Mouse (Mus musculus): ENCODE data around the gene Tsc2. TPM values are rescaled to one million over a fixed set of nuclear protein-coding genes. Genes with fewer than 3 reads are reported as not detected.

Tsc2 gene
- total RNA-seq, 2 experiments from 2014 or later, result 181 to 184 TPM

- DNase-seq, result no peak
Observed at GRCm38 (mm10) chr17:24567034-24567779, 65.2 kb downstream of the Tsc2 start.

DNA sequence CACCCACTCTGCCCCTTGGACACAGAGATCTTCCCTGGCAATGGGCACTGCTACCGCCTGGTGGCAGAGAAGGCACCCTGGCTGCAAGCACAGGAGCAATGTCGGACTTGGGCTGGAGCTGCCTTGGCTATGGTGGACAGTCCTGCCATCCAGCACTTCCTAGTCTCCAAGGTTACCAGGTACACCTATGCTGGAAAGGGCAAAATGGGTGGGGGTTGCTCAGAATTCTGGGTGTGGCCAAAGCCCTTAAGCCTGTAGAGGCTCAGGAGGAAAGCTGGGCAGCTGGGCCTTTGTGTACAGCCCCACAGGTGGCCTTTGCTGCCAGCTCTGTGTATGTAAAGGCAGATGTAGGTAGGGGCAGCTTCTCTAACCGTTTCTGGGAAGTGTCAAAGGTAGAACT, 66.6 kb downstream of the Tsc2 start:
- DNase-seq, result no peak

DNA sequence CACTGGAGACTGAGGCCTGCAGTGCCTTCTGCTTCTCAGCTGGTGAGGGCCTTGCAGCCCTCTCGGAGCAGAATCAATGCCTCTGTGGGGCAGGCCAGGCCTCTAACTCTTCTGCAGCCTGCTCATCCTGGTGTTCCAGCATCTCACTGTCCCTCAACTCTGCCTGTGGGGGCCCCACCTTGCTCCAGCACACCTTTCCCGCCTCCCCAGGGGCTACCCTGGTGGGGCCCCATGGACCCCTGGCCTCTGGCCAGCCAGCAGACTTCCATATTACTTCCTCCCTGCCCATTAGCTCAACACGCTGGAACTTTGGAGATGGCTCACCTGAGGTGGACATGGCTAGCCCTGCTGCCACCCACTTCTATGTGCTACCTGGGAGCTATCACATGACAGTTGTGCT, 67.3 kb downstream of the Tsc2 start:
- no peak for DNase-seq

- no peak for DNase-seq
Observed at GRCm38 (mm10) chr17:24564422-24564821, 68.0 kb downstream of the Tsc2 start.

GRCm38 (mm10) chr17:24563638-24564037, 68.8 kb downstream of the Tsc2 start:
- no peak for DNase-seq

DNA sequence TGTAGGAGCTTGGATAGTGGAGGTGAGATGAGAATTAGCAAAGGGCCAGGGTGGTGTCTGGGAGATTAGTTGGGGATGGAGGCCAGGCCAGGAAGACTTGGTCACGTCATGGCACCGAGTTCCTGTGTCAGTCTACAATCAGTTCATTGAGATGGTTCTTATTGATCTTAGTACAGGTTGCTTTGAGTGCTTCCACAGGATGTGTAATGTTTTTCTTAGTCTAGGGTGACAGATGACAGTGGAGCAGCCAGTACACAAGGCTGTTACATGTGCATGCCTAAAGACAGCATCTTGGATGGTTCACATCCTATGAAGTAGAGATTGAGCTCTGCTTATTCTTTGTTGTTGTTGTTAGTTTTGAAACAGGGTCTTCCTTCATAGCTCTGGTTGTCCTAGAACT, 70.8 kb downstream of the Tsc2 start:
- DNase-seq, result no peak

DNA sequence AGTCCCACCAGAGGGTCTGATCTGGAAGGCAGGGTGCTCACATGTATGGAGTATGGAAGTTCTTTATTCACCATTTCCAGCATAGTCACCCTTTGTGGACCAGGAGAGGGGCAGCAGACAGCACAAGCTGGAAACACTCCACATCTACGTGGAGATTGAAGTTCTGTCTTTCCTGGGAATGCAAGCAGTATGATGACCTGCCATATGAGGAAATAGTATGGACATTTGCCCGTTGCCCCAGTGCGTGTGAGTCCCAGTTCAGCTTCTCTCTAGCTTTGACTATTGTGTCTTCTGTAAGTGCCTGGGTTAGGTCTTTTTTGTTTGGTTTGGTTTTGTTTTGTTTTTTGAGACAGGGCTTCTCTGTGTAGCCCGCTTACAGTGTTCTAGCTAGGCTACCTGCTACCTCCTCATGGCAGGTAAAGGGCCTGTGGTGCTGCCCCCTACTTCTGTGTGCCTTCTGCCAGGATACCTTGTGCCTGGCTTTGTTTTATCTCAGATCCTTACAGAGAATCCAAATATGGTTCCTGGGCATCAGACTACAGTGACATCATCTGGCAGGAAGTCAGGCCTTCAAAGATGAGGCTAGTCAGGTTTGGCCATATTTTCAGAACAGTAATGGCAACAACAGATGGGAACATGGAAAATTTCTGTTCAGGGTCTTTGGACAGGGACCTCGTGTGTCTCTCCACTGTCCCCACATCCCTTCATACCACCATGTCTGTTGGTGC, 72.0 kb downstream of the Tsc2 start:
- no peak for DNase-seq

DNA sequence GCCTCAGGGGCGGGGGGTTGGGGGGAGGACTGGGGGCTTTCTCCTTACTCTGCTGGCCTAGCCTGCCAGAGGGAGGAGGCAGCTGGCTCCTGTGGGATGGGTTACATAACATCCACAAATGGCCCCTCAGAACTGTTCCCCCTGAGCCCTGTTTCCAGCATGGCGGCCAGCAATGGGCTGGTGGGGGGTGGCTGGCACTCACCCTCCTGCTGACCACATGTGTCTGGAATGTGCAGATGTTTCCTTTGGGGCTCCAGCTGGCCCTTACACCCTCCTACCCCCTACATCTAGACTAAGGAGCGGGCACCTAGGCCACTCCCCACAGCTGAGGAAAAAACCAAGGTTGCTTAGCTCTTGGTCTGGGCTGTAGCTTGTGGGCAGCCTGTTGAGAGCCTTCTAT, 73.3 kb downstream of the Tsc2 start:
- DNase-seq, result no peak

GRCm38 (mm10) chr17:24558600-24559099, 73.8 kb downstream of the Tsc2 start:
- no peak for DNase-seq

- DNase-seq, result no peak
Observed at GRCm38 (mm10) chr17:24557091-24557490, 75.3 kb downstream of the Tsc2 start.

DNA sequence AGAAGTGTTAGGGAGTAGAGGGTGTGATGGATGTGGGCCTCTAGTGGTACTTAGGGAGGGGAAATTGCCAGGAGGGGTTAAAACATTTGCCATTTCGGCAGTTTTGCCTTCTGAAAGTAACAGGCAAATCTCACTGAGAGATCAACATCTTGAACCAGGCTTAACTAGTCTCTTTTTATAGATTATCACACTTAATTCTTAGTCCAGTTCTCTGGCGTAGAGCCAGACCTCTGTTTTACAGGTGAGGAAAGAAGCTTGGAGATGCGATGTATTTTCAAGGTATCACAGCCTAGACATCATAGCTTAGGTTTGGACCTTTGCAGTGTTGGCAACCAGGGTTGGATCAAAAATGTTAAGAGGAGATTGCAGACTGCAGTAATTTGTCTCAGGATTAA, 81.4 kb downstream of the Tsc2 start:
- no peak for DNase-seq

- DNase-seq, result peak; percentile 78 to 81
Observed at GRCm38 (mm10) chr17:24550416-24551049, 81.9 kb downstream of the Tsc2 start.

DNA sequence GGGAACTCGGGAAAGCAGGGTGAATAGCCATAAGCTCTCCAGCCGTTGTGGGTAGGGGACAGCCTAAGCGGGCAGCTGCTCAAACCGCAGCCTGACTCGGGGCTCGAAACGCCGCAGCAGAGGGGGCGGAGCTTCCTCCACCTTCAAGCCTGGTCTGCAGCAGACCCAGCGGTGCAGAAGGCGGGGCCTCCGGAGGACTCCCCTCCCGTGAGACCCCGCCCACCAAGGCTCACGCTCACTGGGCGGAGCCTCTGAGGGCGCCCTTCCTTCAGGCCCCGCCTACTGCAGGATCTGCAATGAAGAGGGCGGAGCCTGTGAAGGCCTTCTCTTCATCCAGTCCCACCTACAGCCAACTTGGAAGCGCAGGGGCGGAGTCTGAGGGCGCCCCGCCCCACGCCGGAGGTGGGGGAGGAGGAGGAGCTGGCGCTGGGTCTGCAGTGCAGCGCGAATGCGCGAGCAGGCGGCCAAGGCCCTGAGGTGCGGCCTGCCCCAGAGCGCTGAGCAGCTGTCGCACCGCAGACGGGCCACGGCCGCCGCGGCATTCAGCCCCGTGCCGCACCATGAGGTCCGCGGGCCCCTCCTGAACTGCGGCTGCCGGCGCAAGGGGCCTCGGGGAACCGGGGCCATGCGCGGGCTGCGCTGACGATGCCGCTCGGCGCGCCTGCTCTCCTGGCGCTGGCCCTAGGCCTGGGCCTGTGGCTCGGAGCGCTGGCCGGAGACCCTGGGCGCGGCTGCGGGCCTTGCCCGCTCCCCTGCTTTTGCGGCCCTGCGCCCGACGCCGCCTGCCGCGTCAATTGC, 82.6 kb downstream of the Tsc2 start, which contains the start of gene Pkd1:
Gene Pkd1, plus strand, starts transcription at position 217 of the 798 bp plus-strand sequence.
- peak; percentile 98 to 99 for DNase-seq

GRCm38 (mm10) chr17:24548921-24549617, 83.4 kb downstream of the Tsc2 start:
- no peak for DNase-seq

GRCm38 (mm10) chr17:24548435-24548834, 84.0 kb downstream of the Tsc2 start:
- no peak for DNase-seq

DNA sequence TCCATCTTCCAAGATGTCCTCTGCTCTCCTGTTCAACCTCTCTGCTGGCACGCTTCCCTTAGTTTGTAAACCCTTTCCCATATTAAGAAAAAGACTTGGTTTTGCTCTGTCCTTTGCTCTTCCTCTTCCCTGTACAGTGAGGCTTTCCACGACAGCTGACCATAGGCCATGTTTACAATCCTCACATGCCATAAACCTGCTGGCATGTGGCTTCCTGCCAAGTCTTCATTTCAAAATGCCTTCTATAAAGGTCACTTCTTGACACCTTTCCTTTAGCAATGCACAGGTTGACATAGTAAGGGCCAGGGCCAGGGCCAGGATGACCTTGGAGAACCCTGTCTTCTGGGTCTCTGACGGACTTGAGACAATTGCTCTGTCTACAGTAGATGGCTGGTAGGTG, 86.2 kb downstream of the Tsc2 start:
- no peak for DNase-seq

Small RNA genes within 50 kb of the gene (microRNA-seq; reads per million reads assigned to microRNA genes)
- gene Gm24589, result 5.1 to 9.3 reads per million in 2 experiments

Other genes with a start within 250 kb of the Tsc2 start
- 100 to 1,000 TPM; 123 to 127 TPM for gene Rnps1, start 218.1 kb downstream of the Tsc2 start, total RNA-seq (2021)
- 10 to 100 TPM; 29.2 to 30.2 TPM for gene Eci1, start 206.0 kb downstream of the Tsc2 start, total RNA-seq (2021)
- 10 to 100 TPM; 11.0 to 14.2 TPM for gene Dnase1l2, start 189.5 kb downstream of the Tsc2 start, total RNA-seq (2021)
- gene E4f1, start 162.3 kb downstream of the Tsc2 start, total RNA-seq (2021), result 10 to 100 TPM; 30.3 to 42.7 TPM
- 10 to 100 TPM; 62.3 to 66.4 TPM for gene Pgp, start 162.2 kb downstream of the Tsc2 start, total RNA-seq (2021)
- 1 to 10 TPM; 1.9 to 2.6 TPM for gene Bricd5, start 158.7 kb downstream of the Tsc2 start, total RNA-seq (2021)
- gene Mlst8, start 153.6 kb downstream of the Tsc2 start, total RNA-seq (2021), result 10 to 100 TPM; 40.7 to 45.0 TPM
- gene Caskin1, start 144.0 kb downstream of the Tsc2 start, total RNA-seq (2021), result 100 to 1,000 TPM; 158 to 160 TPM
- 10 to 100 TPM; 86.7 to 95.1 TPM for gene Traf7, start 104.7 kb downstream of the Tsc2 start, total RNA-seq (2021)
- gene Rab26, start 98.4 kb downstream of the Tsc2 start, total RNA-seq (2021), result 10 to 100 TPM; 72.9 to 76.8 TPM
- 10 to 100 TPM; 84.9 to 95.3 TPM for gene Pkd1, start 82.8 kb downstream of the Tsc2 start, total RNA-seq (2021)
- gene Nthl1, start 50 bp upstream of the Tsc2 start, total RNA-seq (2021), result 1 to 10 TPM; 3.9 to 6.9 TPM
- 10 to 100 TPM; 41.1 to 43.3 TPM for gene Slc9a3r2, start 17.7 kb upstream of the Tsc2 start, total RNA-seq (2021)
- 1 to 10 TPM; 1.7 to 2.9 TPM for gene Npw, start 25.8 kb upstream of the Tsc2 start, total RNA-seq (2021)
- gene Zfp598, start 37.1 kb upstream of the Tsc2 start, total RNA-seq (2021), result 10 to 100 TPM; 38.2 to 43.5 TPM
- 100 to 1,000 TPM; 152 to 165 TPM for gene Syngr3, start 57.3 kb upstream of the Tsc2 start, total RNA-seq (2021)
- gene Gfer, start 63.5 kb upstream of the Tsc2 start, total RNA-seq (2021), result 10 to 100 TPM; 17.0 to 22.7 TPM
- 1 to 10 TPM; 2.5 to 3.0 TPM for gene Noxo1, start 63.6 kb upstream of the Tsc2 start, total RNA-seq (2021)
- gene Tbl3, start 75.0 kb upstream of the Tsc2 start, total RNA-seq (2021), result 10 to 100 TPM; 26.1 to 29.4 TPM
- gene Rnf151, start 85.4 kb upstream of the Tsc2 start, total RNA-seq (2021), result not detected
- 100 to 1,000 TPM; 326 to 349 TPM for gene Rps2, start 85.5 kb upstream of the Tsc2 start, total RNA-seq (2021)
- gene Ndufb10, start 91.8 kb upstream of the Tsc2 start, total RNA-seq (2021), result 100 to 1,000 TPM; 199 to 228 TPM
- gene Rpl3l, start 95.2 kb upstream of the Tsc2 start, total RNA-seq (2021), result under 1 TPM in 1 of 2 experiments, not detected in 1; 0.56 TPM
- 10 to 100 TPM; 42.1 to 45.6 TPM for gene Msrb1, start 104.0 kb upstream of the Tsc2 start, total RNA-seq (2021)
- gene Hs3st6, start 120.4 kb upstream of the Tsc2 start, total RNA-seq (2021), result not detected
- not detected for gene Meiob, start 171.7 kb upstream of the Tsc2 start, total RNA-seq (2021)
- 100 to 1,000 TPM; 131 to 134 TPM for gene Hagh, start 207.5 kb upstream of the Tsc2 start, total RNA-seq (2021)
- gene Fahd1, start 217.7 kb upstream of the Tsc2 start, total RNA-seq (2021), result 10 to 100 TPM; 18.3 to 23.0 TPM
- gene Igfals, start 233.4 kb upstream of the Tsc2 start, total RNA-seq (2021), result under 1 TPM in 1 of 2 experiments, not detected in 1; 0.33 TPM

Measured in layer of hippocampus, postnatal 36 days (tissue).